Mouse (Mus musculus): ENCODE measurements around the gene Slc9b2.

- TF ChIP-seq POLR2A (IDR thresholded peaks at IDR 0.05; ENCODE audit: extremely low read depth, insufficient read depth, low read length) (no peak), CTCF (IDR thresholded peaks at IDR 0.05; ENCODE audit: low read depth, low read length) (no peak)
These were observed 21.7 kb upstream of the Slc9b2 start for GRCm38 (mm10) chr3:135285807-135286206.
